Mouse (Mus musculus) neural tube, embryonic 12.5 days (tissue): ENCODE data around the gene Timm8a2. TPM values are rescaled to one million over a fixed set of nuclear protein-coding genes. Genes with fewer than 3 reads are reported as not detected.
"Not testable (repeated sequence)": the region's sequence is repeated elsewhere in the genome, so short reads cannot be mapped to it uniquely, and the experiment has no call there.

Experiments used
- ATAC-seq: fragments of 200-750 bp; cut with Nextera tagmentation; 2 replicates; pipeline ENCODE4 v1.8.0; 2017; ENCODE audit warnings: low read depth, mild to moderate bottlenecking, moderate TSS enrichment, moderate library complexity; ENCODE audit not compliant: low FRiP score
- H3K27ac ChIP-seq: fragments of 300-500 bp; sonication (generic); 2 replicates; pipeline ENCODE4 v1.5.1; 2016
- H3K27me3 ChIP-seq: fragments of 300-500 bp; sonication (generic); replicated peaks from 2 replicates; pipeline ENCODE4 v1.6.1; 2016; ENCODE audit warnings: mild to moderate bottlenecking
- H3K36me3 ChIP-seq: fragments of 300-500 bp; sonication (generic); 2 replicates; pipeline ENCODE4 v1.6.1; 2016; ENCODE audit warnings: mild to moderate bottlenecking
- H3K4me1 ChIP-seq: fragments of 300-500 bp; sonication (generic); 2 replicates; pipeline ENCODE4 v1.6.1; 2016
- H3K4me2 ChIP-seq: fragments of 300-500 bp; sonication (generic); replicated peaks from 2 replicates; pipeline ENCODE4 v1.6.1; 2016; ENCODE audit warnings: mild to moderate bottlenecking
- H3K4me3 ChIP-seq: fragments of 300-500 bp; sonication (generic); 2 replicates; pipeline ENCODE4 v1.5.1; 2016
- H3K9ac ChIP-seq: fragments of 300-500 bp; sonication (generic); 2 replicates; pipeline ENCODE4 v1.6.1; 2016; ENCODE audit warnings: mild to moderate bottlenecking
- H3K9me3 ChIP-seq: fragments of 300-500 bp; sonication (generic); 2 replicates; pipeline ENCODE4 v1.6.1; 2016; ENCODE audit warnings: mild to moderate bottlenecking
- WGBS: fragments of 180-500 bp; shearing (Covaris S2); methylation state at CpG from one replicate; pipeline ENCODE4 v1.1.7; 2016; 5-methylcytosine and 5-hydroxymethylcytosine counted together
- polyA plus RNA-seq: library from polyadenylated mRNA; unstranded; fragments of >200 nt; fragmentation: Nextera tagmentation; extraction: Ambion mirVana; gene quantifications from 2 replicates; pipeline ENCODE4 v1.2.1, GENCODE M21; 2016

Gene Timm8a2
- polyA plus RNA-seq, 1 experiment from 2014 or later: not detected

- H3K4me1 ChIP-seq: no peaks in the 10 kb centered on the region
- 75% methylated on average over 4 of the region's 4 CpGs for WGBS
- H3K4me2 ChIP-seq: no peak overlapping the region
- H3K9me3 ChIP-seq: no peaks in the 10 kb centered on the region
- H3K36me3 ChIP-seq: no peaks in the 10 kb centered on the region
- H3K4me3 ChIP-seq: no peak overlapping the region
- H3K27me3 ChIP-seq: no peaks in the 10 kb centered on the region
- H3K9ac ChIP-seq: no peak overlapping the region
- ATAC-seq: no peak
- no peak overlapping the region for H3K27ac ChIP-seq
Observed at GRCm38 (mm10) chr14:122066243-122066642, 31.8 kb downstream of the Timm8a2 start.

DNA sequence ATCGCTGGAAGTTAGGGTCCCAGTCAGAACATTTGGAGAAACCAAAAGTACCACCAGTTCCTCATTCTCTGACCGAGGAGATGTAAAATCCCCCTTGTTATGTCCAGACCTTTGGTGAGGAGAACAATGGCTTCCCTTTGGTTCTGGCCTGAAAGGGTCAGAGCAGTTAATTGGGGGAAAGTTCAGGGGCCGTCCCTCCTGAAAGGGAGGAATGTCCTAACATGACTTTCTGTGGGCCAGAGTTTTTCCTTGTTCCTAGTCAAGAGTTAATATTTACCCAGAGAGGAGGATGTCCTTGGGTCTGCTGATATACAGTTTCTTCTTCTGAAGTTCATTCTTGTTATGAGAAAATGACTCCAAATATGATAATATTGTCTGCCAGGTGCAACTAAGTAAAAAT is 33.6 kb downstream of the Timm8a2 start:
- not testable (repeated sequence) for H3K4me1 ChIP-seq, ATAC-seq, H3K9ac ChIP-seq, H3K27ac ChIP-seq, H3K36me3 ChIP-seq, H3K9me3 ChIP-seq, H3K4me3 ChIP-seq, H3K27me3 ChIP-seq, H3K4me2 ChIP-seq
- 32% methylated on average over 3 of the region's 3 CpGs for WGBS

GRCm38 (mm10) chr14:122068801-122069695 is 34.6 kb downstream of the Timm8a2 start:
- ATAC-seq: no peak
- H3K27me3 ChIP-seq: no peaks in the 10 kb centered on the region

DNA sequence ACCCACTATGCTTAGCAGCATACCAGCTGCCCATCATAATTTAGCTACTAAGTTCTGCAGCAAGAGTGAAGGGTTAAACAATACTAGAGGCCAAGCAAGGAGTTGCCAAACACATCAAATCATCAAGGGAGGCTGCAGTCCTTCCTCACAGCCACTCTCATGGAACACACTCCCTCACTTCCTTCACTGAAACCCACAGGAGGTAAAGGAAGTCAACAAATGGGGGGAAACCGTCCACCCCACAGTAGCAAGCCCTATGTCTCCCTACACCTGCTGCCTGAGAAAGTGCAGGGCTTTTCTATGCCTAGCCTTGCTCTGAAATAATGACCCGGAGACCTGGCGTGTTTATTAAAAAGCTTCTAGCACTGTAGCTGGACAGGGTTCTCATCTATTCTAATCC is 35.5 kb downstream of the Timm8a2 start:
- 80% methylated on average over 3 of the region's 3 CpGs for WGBS
- Histone ChIP-seq H3K27ac (no peak overlapping the region), H3K4me2 (no peak overlapping the region), H3K4me1 (no peaks in the 10 kb centered on the region), H3K9me3 (no peaks in the 10 kb centered on the region), H3K36me3 (no peaks in the 10 kb centered on the region), H3K4me3 (no peak overlapping the region), H3K27me3 (no peaks in the 10 kb centered on the region), H3K9ac (no peak overlapping the region)
- ATAC-seq: no peak

More at GRCm38 (mm10) chr14:122068801-122069695, 34.6 kb downstream of the Timm8a2 start:
- no peak overlapping the region for H3K4me3 ChIP-seq
- 62% methylated on average over 11 of the region's 11 CpGs for WGBS
- H3K9me3 ChIP-seq: no peaks in the 10 kb centered on the region
- H3K36me3 ChIP-seq: no peaks in the 10 kb centered on the region
- H3K9ac ChIP-seq: no peak overlapping the region
- no peaks in the 10 kb centered on the region for H3K4me1 ChIP-seq
- no peak overlapping the region for H3K27ac ChIP-seq
- H3K4me2 ChIP-seq: no peak overlapping the region

DNA sequence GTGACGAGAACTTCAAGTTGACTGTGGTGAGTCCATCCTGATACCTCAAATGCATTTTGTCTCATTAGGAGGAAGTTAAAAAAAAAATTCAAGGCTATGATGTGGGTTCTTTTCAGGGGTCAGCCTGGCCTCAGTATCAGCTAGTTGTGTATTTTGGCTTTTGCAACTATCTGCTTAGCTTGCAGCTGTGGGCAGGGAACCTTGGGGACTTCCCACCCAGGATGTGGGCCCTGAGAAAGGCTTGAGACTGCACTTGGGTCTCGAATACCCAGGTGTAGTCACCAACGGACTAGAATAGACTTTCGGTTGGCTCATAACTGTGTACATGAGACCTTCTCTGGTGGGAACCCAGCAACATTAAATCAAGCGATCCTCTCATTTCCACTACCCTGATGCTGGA is 38.9 kb downstream of the Timm8a2 start:
- Histone ChIP-seq H3K4me2 (no peak overlapping the region), H3K27me3 (no peaks in the 10 kb centered on the region), H3K9me3 (no peaks in the 10 kb centered on the region), H3K4me1 (no peaks in the 10 kb centered on the region), H3K4me3 (no peak overlapping the region), H3K9ac (no peak overlapping the region), H3K27ac (no peak overlapping the region), H3K36me3 (no peaks in the 10 kb centered on the region)
- 92% methylated on average over 5 of the region's 5 CpGs for WGBS
- no peak for ATAC-seq

DNA sequence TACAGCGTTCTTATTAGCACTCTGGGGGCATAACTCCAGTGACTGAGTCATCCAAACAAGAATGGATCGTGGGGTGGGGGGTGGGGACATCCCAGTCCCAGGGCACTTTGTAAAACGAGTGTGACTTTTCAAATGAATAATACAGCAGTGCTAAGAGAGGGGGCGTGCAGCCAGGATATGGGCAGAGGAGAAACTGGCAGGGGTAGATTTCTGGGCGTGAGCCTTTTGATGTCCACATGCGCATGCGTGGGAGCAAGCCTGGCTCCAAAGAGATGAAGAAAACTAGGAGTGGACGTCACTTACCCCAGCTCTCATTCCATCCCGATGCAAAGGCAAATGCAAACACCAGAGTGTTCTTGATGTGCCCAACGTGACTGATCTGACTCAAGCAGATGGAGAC is 39.9 kb downstream of the Timm8a2 start:
- H3K36me3 ChIP-seq: no peaks in the 10 kb centered on the region
- no peak for ATAC-seq
- H3K9ac ChIP-seq: no peak overlapping the region
- no peak overlapping the region for H3K27ac ChIP-seq
- no peaks in the 10 kb centered on the region for H3K4me1 ChIP-seq
- H3K9me3 ChIP-seq: no peaks in the 10 kb centered on the region
- no peak overlapping the region for H3K4me3 ChIP-seq
- no peaks in the 10 kb centered on the region for H3K27me3 ChIP-seq
- no peak overlapping the region for H3K4me2 ChIP-seq
- 83% methylated on average over 10 of the region's 10 CpGs for WGBS

DNA sequence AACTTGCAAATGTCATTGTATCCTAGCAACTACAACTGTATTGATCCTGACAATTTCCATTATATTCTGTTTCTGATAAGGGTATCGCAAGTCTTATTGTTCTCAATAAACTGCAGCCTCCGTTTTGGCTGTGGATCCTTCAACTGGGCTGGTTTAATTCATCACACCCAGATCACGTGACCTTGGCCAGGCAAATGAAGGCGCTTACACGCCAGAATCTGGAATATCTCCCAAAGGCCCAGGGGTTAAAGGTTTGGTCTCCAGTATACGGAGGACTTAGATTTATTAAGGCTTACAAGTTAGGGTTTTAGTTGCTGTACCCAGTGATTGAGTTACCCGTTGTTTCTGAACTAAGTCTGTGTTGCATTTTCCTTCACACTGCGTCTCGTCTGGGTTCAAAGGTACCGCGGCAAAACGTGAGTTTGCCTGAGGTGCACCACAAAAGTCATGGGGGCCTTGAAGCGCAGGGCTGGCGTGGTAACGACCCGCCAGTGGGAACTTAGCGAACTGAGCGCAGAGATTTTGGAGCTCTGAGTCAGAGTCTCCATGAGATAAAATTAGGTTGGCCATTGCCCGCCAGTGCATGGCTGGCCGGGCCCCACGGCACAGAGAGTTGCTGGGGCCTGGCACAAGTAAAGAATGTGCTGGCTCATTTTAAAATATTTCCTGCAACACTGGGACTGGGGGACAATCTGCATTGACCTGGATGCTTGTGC is 41.2 kb downstream of the Timm8a2 start:
- no peaks in the 10 kb centered on the region for H3K4me1 ChIP-seq
- no peak overlapping the region for H3K4me3 ChIP-seq
- H3K9ac ChIP-seq: no peak overlapping the region
- no peak for ATAC-seq
- WGBS: 87% methylated on average over 21 of the region's 21 CpGs
- no peaks in the 10 kb centered on the region for H3K36me3 ChIP-seq
- no peak overlapping the region for H3K27ac ChIP-seq
- no peaks in the 10 kb centered on the region for H3K9me3 ChIP-seq
- H3K4me2 ChIP-seq: no peak overlapping the region
- no peaks in the 10 kb centered on the region for H3K27me3 ChIP-seq

DNA sequence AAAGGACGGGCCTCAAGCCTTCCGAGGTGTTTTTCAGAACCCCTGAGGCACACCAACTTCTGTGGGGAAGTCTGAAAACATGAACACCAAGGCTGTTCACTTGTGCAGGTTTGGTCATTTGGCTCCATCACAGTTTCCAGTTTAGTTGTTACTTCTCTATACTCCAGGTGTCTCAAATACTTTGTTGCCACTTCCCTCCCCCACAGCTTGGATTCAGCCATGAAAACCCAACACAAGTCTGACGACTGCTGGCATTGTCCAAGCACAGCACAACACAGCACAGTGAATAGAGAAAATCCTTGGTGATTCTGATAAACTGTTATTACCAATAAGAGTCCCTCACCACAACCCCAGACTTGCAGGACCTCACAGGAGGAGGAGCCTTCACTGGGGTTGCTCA is 42.5 kb downstream of the Timm8a2 start:
- no peak for ATAC-seq
- Histone ChIP-seq H3K9ac (no peak overlapping the region), H3K4me3 (no peak overlapping the region), H3K4me1 (no peaks in the 10 kb centered on the region), H3K27ac (no peak overlapping the region), H3K9me3 (no peaks in the 10 kb centered on the region), H3K4me2 (no peak overlapping the region), H3K27me3 (no peaks in the 10 kb centered on the region), H3K36me3 (no peaks in the 10 kb centered on the region)
- whole genome bisulfite sequencing: 83% methylated on average over 3 of the region's 3 CpGs

DNA sequence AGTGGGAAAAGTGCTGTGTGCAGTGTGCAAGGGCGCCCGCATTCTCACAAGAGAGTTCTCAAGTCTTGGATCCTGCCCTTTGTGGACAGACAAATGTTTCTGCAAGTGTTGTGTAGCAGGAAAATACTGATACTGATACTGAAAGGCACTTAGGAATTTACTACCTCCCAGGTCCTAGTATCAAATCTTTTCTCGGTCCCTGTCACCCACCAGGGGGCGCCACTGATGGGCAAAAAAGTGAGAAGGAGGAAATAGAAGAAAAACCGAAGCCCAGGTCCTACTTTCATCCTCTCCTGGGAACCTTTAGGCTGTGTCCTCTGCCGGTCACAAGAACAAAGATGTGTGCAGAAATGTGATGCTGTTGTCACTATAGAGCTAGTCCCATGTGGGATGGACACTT is 45.0 kb downstream of the Timm8a2 start:
- 49% methylated on average over 6 of the region's 6 CpGs for WGBS
- H3K9me3 ChIP-seq: no peaks in the 10 kb centered on the region
- ATAC-seq: no peak

DNA sequence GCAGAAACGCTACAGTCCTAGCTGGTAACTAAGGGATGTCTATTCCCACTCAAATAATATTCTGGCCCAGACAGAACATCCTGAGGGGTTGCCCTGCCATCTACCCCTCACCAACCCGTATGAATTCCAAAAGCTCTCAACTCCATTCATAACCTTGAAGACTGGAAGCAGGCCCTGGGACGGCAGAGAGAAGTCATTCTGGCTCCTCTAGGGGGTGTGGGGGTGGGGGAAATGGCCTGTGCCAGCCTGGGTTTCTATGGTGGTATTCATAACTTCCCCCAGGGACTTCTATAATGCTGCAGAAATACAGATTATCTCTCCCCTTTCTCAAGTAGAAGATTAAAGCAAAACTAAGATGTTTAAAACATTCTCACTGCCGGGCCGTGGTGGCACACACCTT is 45.4 kb downstream of the Timm8a2 start:
- H3K4me2 ChIP-seq: no peak overlapping the region
- H3K9ac ChIP-seq: no peak overlapping the region
- H3K36me3 ChIP-seq: no peaks in the 10 kb centered on the region
- WGBS: 87% methylated on average over 5 of the region's 5 CpGs
- no peaks in the 10 kb centered on the region for H3K27me3 ChIP-seq
- H3K9me3 ChIP-seq: no peaks in the 10 kb centered on the region
- H3K4me3 ChIP-seq: no peak overlapping the region
- no peak for ATAC-seq
- H3K27ac ChIP-seq: no peak overlapping the region
- H3K4me1 ChIP-seq: no peaks in the 10 kb centered on the region

More for the DNA sequence above, 45.0 kb downstream of the Timm8a2 start:
- Histone ChIP-seq H3K36me3 (no peaks in the 10 kb centered on the region), H3K27ac (no peak overlapping the region), H3K4me3 (no peak overlapping the region), H3K4me2 (no peak overlapping the region), H3K4me1 (no peaks in the 10 kb centered on the region), H3K27me3 (no peaks in the 10 kb centered on the region), H3K9ac (no peak overlapping the region)

DNA sequence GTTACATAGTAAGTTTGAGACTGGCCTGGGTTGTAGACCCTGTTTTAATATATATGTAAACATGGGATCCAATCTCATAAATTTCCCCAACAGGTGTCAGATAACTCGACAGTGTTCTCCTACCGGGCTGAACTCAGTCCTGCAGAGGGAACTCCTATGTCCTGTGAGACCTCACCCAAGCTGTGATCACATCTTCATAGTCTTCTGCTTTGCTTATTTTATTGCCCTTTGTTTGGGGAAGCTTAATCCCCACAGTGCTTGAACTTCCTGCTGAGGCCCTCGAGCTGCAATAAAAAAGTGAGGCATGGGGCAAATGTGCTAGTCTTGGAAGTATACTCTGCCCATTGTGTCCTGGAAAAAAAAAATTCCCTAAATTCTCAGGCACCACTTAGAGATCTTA is 46.8 kb downstream of the Timm8a2 start:
- no peak overlapping the region for H3K4me3 ChIP-seq
- no peaks in the 10 kb centered on the region for H3K36me3 ChIP-seq
- no peaks in the 10 kb centered on the region for H3K27me3 ChIP-seq
- H3K9me3 ChIP-seq: no peaks in the 10 kb centered on the region
- H3K4me2 ChIP-seq: no peak overlapping the region
- H3K4me1 ChIP-seq: no peaks in the 10 kb centered on the region
- no peak for ATAC-seq
- no peak overlapping the region for H3K9ac ChIP-seq
- no peak overlapping the region for H3K27ac ChIP-seq
- 52% methylated on average over 3 of the region's 3 CpGs for WGBS

- H3K9ac ChIP-seq: no peak overlapping the region
- H3K4me2 ChIP-seq: no peak overlapping the region
- H3K4me3 ChIP-seq: no peak overlapping the region
- 89% methylated on average over 7 of the region's 7 CpGs for WGBS
- no peak overlapping the region for H3K27ac ChIP-seq
- H3K9me3 ChIP-seq: no peaks in the 10 kb centered on the region
- no peaks in the 10 kb centered on the region for H3K27me3 ChIP-seq
- no peaks in the 10 kb centered on the region for H3K36me3 ChIP-seq
- H3K4me1 ChIP-seq: no peaks in the 10 kb centered on the region
- no peak for ATAC-seq
Observed at GRCm38 (mm10) chr14:122083499-122083898, 49.0 kb downstream of the Timm8a2 start.
